Mouse (Mus musculus) MEL (cell line): Measurements from ENCODE around the gene Olfr414. TPM values are rescaled to one million over a fixed set of nuclear protein-coding genes. Genes with fewer than 3 reads are reported as not detected.

Experiments
- DNase-seq: peaks from one replicate; pipeline ENCODE4 v3.0.0; 2011; ENCODE audit warnings: low read depth, low spot score
- H3K27ac ChIP-seq: 2 replicates; pipeline ENCODE4 v1.5.1; 2012; ENCODE audit warnings: low read depth, mild to moderate bottlenecking, control low read depth, low read length, moderate library complexity; ENCODE audit not compliant: control insufficient read depth
- H3K27me3 ChIP-seq, 2 experiments: fragments of 150-350 bp in 1 of 2; sonication (generic) in 1 of 2; 2 replicates each; pipeline ENCODE4 v1.6.1; 2012; ENCODE audit warnings: low read length in 2 of 2, mild to moderate bottlenecking in 2 of 2, improper control_type of control experiment in 1 of 2, moderate library complexity in 1 of 2; ENCODE audit not compliant: insufficient read depth in 2 of 2, control insufficient read depth in 1 of 2
- H3K36me3 ChIP-seq, 2 experiments: 2 replicates each; pipeline ENCODE4 v1.6.1; 2012 to 2014; ENCODE audit warnings: low read length in 2 of 2, improper control_type of control experiment in 1 of 2, inconsistent platforms in 1 of 2, mild to moderate bottlenecking in 1 of 2; ENCODE audit not compliant: insufficient read depth in 2 of 2, control insufficient read depth in 1 of 2
- H3K4me1 ChIP-seq, 2 experiments: fragments of 150-350 bp in 1 of 2; sonication (generic) in 1 of 2; 2 replicates each; pipeline ENCODE4 v1.6.1; 2012; ENCODE audit warnings: low read length in 2 of 2, improper control_type of control experiment in 1 of 2, mild to moderate bottlenecking in 1 of 2; ENCODE audit not compliant: insufficient read depth in 2 of 2, control insufficient read depth in 1 of 2
- H3K4me3 ChIP-seq, 2 experiments: fragments of 150-350 bp in 1 of 2; sonication (generic) in 1 of 2; 2 replicates each; pipeline ENCODE4 v1.5.1; 2012; ENCODE audit warnings: low read depth in 2 of 2, low read length in 2 of 2, mild to moderate bottlenecking in 2 of 2, moderate library complexity in 2 of 2, control low read depth in 1 of 2, improper control_type of control experiment in 1 of 2; ENCODE audit not compliant: control insufficient read depth in 1 of 2, insufficient read depth in 1 of 2
- H3K79me2 ChIP-seq: 2 replicates; pipeline ENCODE4 v1.6.1; 2012; ENCODE audit warnings: mild to moderate bottlenecking, low read length, moderate library complexity; ENCODE audit not compliant: control insufficient read depth, poor library complexity, insufficient read depth
- H3K9ac ChIP-seq: 2 replicates; pipeline ENCODE4 v1.6.1; 2012; ENCODE audit warnings: low read depth, mild to moderate bottlenecking, control low read depth, low read length, moderate library complexity; ENCODE audit not compliant: control insufficient read depth, poor library complexity, severe bottlenecking
- H3K9me3 ChIP-seq: fragments of 150-350 bp; sonication (generic); replicated peaks from 2 replicates; pipeline ENCODE4 v1.6.1; 2012; ENCODE audit warnings: mild to moderate bottlenecking, low read length, improper control_type of control experiment, moderate library complexity; ENCODE audit not compliant: insufficient read depth
- CHD2 ChIP-seq: IDR thresholded peaks from 2 replicates; pipeline ENCODE4 v1.6.1; 2011; ENCODE audit warnings: low read length, improper control_type of control experiment
- ELF1 ChIP-seq: IDR thresholded peaks from 2 replicates; pipeline ENCODE4 v1.6.1; 2014; ENCODE audit warnings: low read depth, mild to moderate bottlenecking, inconsistent platforms, low read length, improper control_type of control experiment, moderate library complexity
- GABPA ChIP-seq: IDR thresholded peaks from 2 replicates; pipeline ENCODE4 v1.6.1; 2012; ENCODE audit warnings: low read depth, mild to moderate bottlenecking, inconsistent platforms, low read length, improper control_type of control experiment, moderate library complexity
- HCFC1 ChIP-seq: IDR thresholded peaks from 2 replicates; pipeline ENCODE4 v1.6.1; 2012; ENCODE audit warnings: low read depth, mild to moderate bottlenecking, inconsistent platforms, low read length, improper control_type of control experiment, moderate library complexity
- JUND ChIP-seq: IDR thresholded peaks from 2 replicates; pipeline ENCODE4 v1.6.1; 2011; ENCODE audit warnings: low read depth, mild to moderate bottlenecking, improper control_type of control experiment, low read length
- MAFK ChIP-seq: IDR thresholded peaks from 2 replicates; pipeline ENCODE4 v1.6.1; 2011; ENCODE audit warnings: low read depth, mild to moderate bottlenecking, low read length, improper control_type of control experiment, borderline replicate concordance
- MAZ ChIP-seq: IDR thresholded peaks from 2 replicates; pipeline ENCODE4 v1.6.1; 2012; ENCODE audit warnings: low read depth, mild to moderate bottlenecking, inconsistent platforms, low read length, improper control_type of control experiment
- MEF2A ChIP-seq: IDR thresholded peaks from 2 replicates; pipeline ENCODE4 v1.6.1; 2014; ENCODE audit warnings: low read depth, mild to moderate bottlenecking, inconsistent platforms, low read length, improper control_type of control experiment; ENCODE audit not compliant: poor library complexity, insufficient replicate concordance, severe bottlenecking; ENCODE audit errors: extremely low read depth
- MXI1 ChIP-seq: IDR thresholded peaks from 2 replicates; pipeline ENCODE4 v1.6.1; 2011; ENCODE audit warnings: mild to moderate bottlenecking, low read depth, low read length, improper control_type of control experiment
- MYB ChIP-seq: IDR thresholded peaks from 2 replicates; pipeline ENCODE4 v1.6.1; 2011; ENCODE audit warnings: mild to moderate bottlenecking, low read depth, low read length, improper control_type of control experiment
- MYC ChIP-seq: IDR thresholded peaks from 2 replicates; pipeline ENCODE4 v1.6.1; 2011; ENCODE audit warnings: low read depth, mild to moderate bottlenecking, low read length, improper control_type of control experiment, moderate library complexity
- POLR2A ChIP-seq, 2 experiments: IDR thresholded peaks; 2 replicates each; pipeline ENCODE4 v1.6.1; 2011 to 2012; ENCODE audit warnings: low read length in 2 of 2, mild to moderate bottlenecking in 2 of 2, control low read depth in 1 of 2, improper control_type of control experiment in 1 of 2, low read depth in 1 of 2, moderate library complexity in 1 of 2; ENCODE audit not compliant: control insufficient read depth in 1 of 2, insufficient read depth in 1 of 2, poor library complexity in 1 of 2
- POLR2AphosphoS2 ChIP-seq: IDR thresholded peaks from 2 replicates; pipeline ENCODE4 v1.6.1; 2011; ENCODE audit warnings: low read length, improper control_type of control experiment
- POLR2AphosphoS5 ChIP-seq: IDR thresholded peaks from 2 replicates; pipeline ENCODE4 v1.6.1; 2012; ENCODE audit warnings: low read depth, borderline replicate concordance, mild to moderate bottlenecking, inconsistent platforms, low read length, moderate library complexity, mixed read lengths
- RAD21 ChIP-seq: IDR thresholded peaks from 2 replicates; pipeline ENCODE4 v1.6.1; 2011; ENCODE audit warnings: mild to moderate bottlenecking, low read depth, low read length, improper control_type of control experiment
- SMC3 ChIP-seq: IDR thresholded peaks from 2 replicates; pipeline ENCODE4 v1.6.1; 2011; ENCODE audit warnings: low read depth, low read length, improper control_type of control experiment
- TBP ChIP-seq: IDR thresholded peaks from 2 replicates; pipeline ENCODE4 v1.8.0; 2011; ENCODE audit warnings: low read depth, low read length, improper control_type of control experiment
- TCF12 ChIP-seq: IDR thresholded peaks from 2 replicates; pipeline ENCODE4 v1.6.1; 2014; ENCODE audit warnings: low read depth, mild to moderate bottlenecking, inconsistent platforms, low read length, improper control_type of control experiment, moderate library complexity
- UBTF ChIP-seq: IDR thresholded peaks from 2 replicates; pipeline ENCODE4 v1.6.1; 2012; ENCODE audit warnings: low read depth, mild to moderate bottlenecking, inconsistent platforms, low read length, improper control_type of control experiment, moderate library complexity, borderline replicate concordance; ENCODE audit not compliant: insufficient read depth
- USF2 ChIP-seq, 2 experiments: IDR thresholded peaks; 2 replicates each; pipeline ENCODE4 v1.6.1; 2011 to 2012; ENCODE audit warnings: improper control_type of control experiment in 2 of 2, low read length in 2 of 2, borderline replicate concordance in 1 of 2, inconsistent platforms in 1 of 2, low read depth in 1 of 2, mild to moderate bottlenecking in 1 of 2; ENCODE audit not compliant: insufficient read depth in 1 of 2
- ZNF384 ChIP-seq: IDR thresholded peaks from 2 replicates; pipeline ENCODE4 v1.6.1; 2012; ENCODE audit warnings: low read depth, mild to moderate bottlenecking, inconsistent platforms, low read length, improper control_type of control experiment
- polyA plus RNA-seq, 2 experiments: library from polyadenylated mRNA; stranded (reverse) in 1 of 2; unstranded in 1 of 2; fragments of >175 nt in 1 of 2; fragments of >200 nt in 1 of 2; gene quantifications; 2 replicates each; pipeline versions ENCODE4 v1.2.1 to v1.2.4; 2012; ENCODE audit warnings: low replicate concordance in 2 of 2, low read depth in 1 of 2; ENCODE audit not compliant: insufficient read length in 2 of 2, insufficient read depth in 1 of 2, missing spikeins in 1 of 2
- total RNA-seq: library from RNA; depleted of rRNA; stranded (reverse); fragments of 300-350 nt; gene quantifications from 2 replicates; pipeline ENCODE4 v1.2.3, GENCODE M21; 2012

The Olfr414 gene
- total and polyA plus RNA-seq, 3 experiments, result 0.11 TPM; not detected in 2

DNA sequence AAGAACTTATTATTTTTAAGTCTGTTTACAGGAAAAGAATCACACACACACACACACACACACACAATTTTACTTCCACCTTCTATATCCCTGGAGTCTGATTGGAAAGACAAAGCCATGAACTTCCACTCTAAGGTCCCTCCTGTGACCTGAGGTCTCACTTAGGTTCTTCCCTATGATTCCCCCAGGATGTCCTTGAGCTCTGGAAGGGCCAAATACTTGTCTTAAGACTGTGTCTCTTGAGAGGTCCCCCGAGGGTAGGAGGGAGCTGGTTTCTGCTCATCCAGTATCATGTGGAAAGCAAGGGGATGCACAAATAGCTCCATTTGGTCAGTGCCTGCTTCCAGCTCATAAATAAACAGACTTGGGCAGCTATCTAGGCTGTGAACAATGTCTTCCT is 17.9 kb downstream of the Olfr414 start, which contains the start of gene Olfr220:
Gene Olfr220, plus strand, starts transcription at position 301 of the 400 bp plus-strand sequence.
- H3K9me3 ChIP-seq, result no peaks in the 10 kb centered on the region
- H3K9ac ChIP-seq, result no peak within 1 kb of the TSS
- TF ChIP-seq MYC (no peak), USF2 (IDR thresholded peaks at IDR 0.05; ENCODE audit: borderline replicate concordance in 1 of 2, insufficient read depth in 1 of 2, low read depth in 1 of 2, low read length in 2 of 2) (no peak), GABPA (no peak), TCF12 (no peak), MAFK (no peak), POLR2A (IDR thresholded peaks at IDR 0.05; ENCODE audit: control insufficient read depth in 1 of 2, insufficient read depth in 1 of 2, low read depth in 1 of 2, low read length in 2 of 2, poor library complexity in 1 of 2) (no peak), MAZ (no peak), ZNF384 (no peak), MXI1 (no peak), CHD2 (no peak), RAD21 (no peak), TBP (no peak), UBTF (no peak), JUND (no peak), MYB (no peak)

DNA sequence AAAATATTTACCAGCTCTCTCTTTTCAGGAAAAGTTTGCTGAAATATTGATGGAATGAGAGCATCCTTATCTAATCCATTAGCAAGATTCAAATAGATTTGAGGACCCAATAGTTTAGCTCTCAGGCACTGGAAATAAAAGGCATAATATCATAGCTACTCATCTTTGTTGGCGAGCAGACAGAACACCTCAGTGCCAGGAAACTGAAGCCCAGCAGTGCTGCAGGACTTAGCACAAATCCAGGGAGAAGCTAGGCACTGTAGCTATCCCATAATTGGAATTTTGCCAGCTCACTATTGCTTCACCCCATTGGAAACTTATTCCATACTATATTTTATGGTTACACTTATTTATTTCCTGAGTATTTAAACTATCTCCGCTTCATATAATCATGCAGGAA is 31.2 kb downstream of the Olfr414 start:
- Histone ChIP-seq H3K27me3 (no peaks in the 10 kb centered on the region), H3K9me3 (no peaks in the 10 kb centered on the region), H3K4me1 (no peaks in the 10 kb centered on the region), H3K4me3 (no peak overlapping the region), H3K36me3 (no peaks in the 10 kb centered on the region), H3K9ac (no peak overlapping the region), H3K27ac (no peak overlapping the region), H3K79me2 (no peaks in the 10 kb centered on the region)
- DNase-seq, result no peak
- TF ChIP-seq HCFC1, result no peak
- TF ChIP-seq RAD21, result no peak
- no peak for TF ChIP-seq ELF1
- no peak for TF ChIP-seq POLR2AphosphoS2
- TF ChIP-seq GABPA, result no peak
- no peak for TF ChIP-seq MAFK
- TF ChIP-seq MEF2A, result no peak
- no peak for TF ChIP-seq SMC3
- no peak for TF ChIP-seq POLR2AphosphoS5

More for the DNA sequence above, 17.9 kb downstream of the Olfr414 start, which contains the start of gene Olfr220:
- Histone ChIP-seq H3K4me3 (no peak within 1 kb of the TSS), H3K36me3 (no peaks in the 10 kb centered on the region), H3K79me2 (no peaks in the 10 kb centered on the region), H3K4me1 (no peaks in the 10 kb centered on the region), H3K27ac (no peak within 1 kb of the TSS), H3K27me3 (no peaks in the 10 kb centered on the region; a peak in 1 of 4 replicates)
- DNase-seq, result no peak
